Mouse (Mus musculus): ENCODE results near the gene Kidins220.

The Kidins220 gene

DNA sequence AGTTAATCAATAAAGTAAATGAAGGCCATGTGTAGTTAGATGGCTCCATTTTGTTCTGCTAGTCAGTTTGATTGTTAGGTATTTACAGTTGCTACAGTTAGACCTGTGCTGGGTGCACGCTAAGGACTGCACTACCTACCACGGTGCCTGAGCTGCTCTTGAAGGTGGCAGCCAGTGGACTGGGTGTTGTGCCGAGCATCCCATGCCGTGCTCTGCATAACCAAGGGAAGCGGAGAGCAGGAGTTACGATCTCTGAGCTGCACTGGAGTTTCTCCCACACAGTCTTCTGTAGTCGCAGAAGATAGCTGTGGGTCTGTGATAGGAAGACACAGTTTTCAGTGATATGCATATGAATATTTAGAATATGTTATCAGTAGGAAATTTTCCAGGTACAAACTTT lies 51.6 kb downstream of the Kidins220 start:
- no peak for DNase-seq (ENCODE audit: low read depth)

DNA sequence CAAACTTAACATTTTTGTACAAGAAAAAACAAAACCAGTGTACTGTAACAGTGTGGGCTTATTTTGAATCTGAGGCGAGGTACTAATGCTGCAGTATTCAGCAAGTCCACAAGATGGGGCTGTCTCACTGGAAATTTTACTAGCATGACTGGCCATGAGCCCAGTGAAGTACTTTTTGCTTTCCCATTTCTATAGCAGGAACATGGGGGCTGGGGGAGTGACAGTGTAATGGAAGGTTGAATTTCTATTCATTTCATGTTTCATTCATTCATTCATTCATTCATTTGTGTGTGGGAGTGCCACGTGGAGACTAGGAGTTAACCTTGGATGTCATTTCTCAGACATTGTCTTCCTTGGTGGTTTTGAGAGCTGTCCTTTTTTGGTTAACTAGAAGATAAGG lies 52.7 kb downstream of the Kidins220 start:
- DNase-seq (ENCODE audit: low read depth) = peak; percentile 67

GRCm38 (mm10) chr12:25033662-25034337 lies 59.1 kb downstream of the Kidins220 start:
- no peak for DNase-seq (ENCODE audit: low read depth)

DNA sequence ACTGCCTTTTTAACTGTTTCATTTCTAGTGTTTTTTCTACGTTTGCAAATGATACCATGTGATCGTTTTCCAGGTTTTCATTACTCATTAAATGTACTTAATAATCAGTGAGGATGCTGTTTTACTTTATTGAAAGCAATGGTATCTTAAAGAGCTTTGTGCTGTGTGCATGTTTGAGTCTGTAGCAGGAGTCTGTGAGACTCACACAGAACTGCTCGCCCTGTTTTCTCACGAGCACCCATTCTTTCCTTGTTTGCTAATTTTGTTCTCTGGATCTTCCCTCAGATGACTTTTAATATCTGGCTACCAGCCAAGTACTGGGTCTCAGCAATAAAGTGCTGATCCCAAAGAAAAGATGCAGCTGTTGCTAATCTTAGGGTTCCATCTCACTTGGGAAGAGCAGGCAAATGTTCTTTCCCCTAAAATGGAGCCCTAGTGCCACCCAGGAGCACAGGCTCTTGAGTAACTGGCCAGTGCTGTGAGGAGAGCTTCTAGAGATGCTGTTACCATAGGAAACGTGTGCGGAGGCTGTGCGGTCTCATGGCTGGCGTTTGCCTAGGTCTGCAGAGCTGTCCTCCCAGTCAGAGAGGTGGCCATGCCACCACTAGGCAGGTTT lies 59.7 kb downstream of the Kidins220 start:
- no peak for DNase-seq (ENCODE audit: low read depth)

- no peak for DNase-seq (ENCODE audit: low read depth)
These were observed 61.3 kb downstream of the Kidins220 start for GRCm38 (mm10) chr12:25036024-25036423.

- DNase-seq (ENCODE audit: low read depth) = no peak
These were observed 62.5 kb downstream of the Kidins220 start for GRCm38 (mm10) chr12:25037222-25037621.

DNA sequence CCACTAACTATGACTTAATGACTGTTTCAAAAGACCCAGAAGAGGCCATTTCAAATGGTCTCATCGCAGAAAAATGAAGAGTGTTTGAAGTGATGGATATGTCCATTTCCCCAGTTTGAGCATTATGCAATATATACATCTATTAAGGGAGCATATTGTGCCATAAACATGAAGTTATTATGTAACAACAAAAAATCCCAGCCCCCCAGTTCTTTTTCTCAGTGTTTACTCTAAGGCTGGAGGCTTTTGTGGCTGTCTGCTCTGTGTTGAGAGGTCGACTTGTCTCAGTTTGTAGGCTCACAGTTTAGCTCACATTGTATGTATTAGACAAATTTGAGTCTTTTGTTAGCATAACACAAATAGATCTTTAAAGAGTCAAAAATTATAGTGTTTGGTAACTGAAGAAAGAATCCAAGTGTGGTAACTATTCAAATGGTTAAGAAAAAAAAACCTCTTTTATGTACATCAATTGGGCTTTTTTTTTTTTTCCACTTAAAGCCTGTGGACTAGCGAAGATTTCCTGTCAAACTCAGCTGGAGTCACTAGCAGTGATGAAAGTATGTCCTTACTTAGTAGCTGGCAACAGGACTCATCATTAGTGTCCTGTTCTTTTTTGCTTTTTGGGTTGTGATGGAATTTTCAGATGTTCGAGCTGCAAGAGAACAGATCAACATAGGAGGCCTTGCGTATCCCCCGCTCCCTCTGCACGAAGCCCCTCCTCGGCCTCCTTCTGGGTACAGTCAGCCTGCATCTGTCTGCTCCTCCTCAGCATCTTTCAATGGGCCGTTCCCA lies 63.2 kb downstream of the Kidins220 start:
- DNase-seq (ENCODE audit: low read depth) = no peak

GRCm38 (mm10) chr12:25044056-25044455 lies 69.3 kb downstream of the Kidins220 start:
- DNase-seq (ENCODE audit: low read depth) = no peak

DNA sequence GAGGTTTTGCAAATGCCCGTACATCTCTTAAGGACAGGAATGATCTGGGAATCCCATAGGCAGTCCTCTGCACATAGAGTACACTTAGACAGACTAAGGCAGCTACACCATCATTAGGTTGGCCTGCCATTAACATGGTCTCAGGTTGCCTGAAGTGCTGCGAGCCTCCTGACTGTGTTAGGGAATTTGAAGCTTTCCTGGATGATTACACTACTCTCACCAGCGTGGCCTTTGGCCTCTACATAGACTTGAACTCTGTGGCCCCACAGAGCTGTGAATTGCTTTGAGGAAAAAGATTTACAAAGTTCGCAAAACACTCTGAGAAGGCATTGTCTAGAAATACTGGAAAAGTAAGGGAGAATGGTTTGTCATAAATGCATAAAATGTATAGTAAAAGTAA lies 69.9 kb downstream of the Kidins220 start:
- DNase-seq (ENCODE audit: low read depth) = no peak

DNA sequence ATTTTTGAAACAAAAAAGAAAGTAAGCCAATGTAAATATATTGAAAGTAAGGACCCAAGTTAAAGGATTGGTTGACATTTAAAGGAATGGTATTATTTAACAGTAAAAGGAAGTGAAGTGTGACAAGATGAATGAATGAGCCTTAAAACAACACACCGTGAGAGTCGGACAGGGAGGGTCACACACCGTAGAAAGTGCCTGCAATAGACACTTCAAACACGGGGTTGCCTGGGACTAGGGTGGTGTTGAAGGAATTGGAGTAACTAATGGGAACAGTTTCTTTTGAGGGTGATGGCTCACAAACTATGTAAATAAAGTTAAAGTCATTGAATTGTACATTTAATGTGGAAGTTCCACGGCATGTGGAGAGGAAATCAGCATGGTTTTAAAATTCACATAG lies 74.5 kb downstream of the Kidins220 start:
- DNase-seq (ENCODE audit: low read depth) = no peak

- no peak for DNase-seq (ENCODE audit: low read depth)
These were observed 79.8 kb downstream of the Kidins220 start for GRCm38 (mm10) chr12:25054511-25054910.

DNA sequence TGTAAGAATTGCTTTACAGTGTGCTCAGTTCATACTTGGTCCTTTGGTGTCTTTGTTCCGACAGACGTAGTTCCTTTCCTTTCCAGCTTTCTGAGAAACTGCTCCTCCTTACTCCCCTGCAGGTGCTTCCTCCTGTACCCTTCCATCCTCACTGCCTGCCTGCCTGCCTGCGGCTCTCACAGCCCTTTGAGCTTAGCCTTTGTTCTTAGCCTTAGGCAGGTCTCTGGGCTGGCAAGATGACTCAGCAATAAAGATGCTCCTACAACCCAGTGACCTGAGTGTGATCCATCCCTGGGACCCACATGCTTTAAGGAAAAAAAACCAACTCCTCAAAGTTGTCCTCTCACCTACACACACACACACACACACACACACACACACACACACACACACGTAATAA lies 80.2 kb downstream of the Kidins220 start:
- no peak for DNase-seq (ENCODE audit: low read depth)

DNA sequence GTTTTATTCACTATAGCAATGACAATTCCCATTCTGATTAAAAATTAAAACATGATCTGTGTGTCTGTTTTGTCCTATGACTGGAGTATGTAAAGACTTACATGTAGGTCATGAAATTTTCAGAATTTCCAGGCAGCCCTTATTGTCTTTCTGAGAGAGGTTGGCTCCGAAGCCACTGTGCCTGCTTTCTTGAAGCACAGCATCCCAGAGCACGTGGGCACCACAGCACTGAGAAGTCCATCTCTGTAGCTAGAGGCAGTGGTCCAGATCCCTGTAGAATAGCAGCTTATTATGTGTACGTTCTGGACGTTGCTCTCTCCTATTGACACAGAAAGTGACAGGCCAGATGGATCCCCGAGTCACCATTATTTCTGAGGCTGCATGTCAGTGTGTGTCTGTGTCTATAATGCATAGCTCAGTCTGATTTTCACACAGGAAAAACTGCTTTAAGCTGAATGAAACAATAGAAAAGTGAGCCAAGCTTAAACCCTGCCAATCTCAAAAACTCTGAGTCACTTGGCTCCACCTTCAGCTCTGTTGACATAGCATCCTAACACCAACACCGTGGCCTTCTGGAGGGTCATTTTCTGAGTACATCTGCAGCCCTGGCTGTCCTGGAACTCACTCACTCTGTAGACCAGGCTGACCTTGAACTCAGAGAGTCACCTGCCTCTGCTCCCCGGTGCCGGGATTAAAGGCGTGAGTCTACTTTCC lies 84.9 kb downstream of the Kidins220 start:
- no peak for DNase-seq (ENCODE audit: low read depth)

DNA sequence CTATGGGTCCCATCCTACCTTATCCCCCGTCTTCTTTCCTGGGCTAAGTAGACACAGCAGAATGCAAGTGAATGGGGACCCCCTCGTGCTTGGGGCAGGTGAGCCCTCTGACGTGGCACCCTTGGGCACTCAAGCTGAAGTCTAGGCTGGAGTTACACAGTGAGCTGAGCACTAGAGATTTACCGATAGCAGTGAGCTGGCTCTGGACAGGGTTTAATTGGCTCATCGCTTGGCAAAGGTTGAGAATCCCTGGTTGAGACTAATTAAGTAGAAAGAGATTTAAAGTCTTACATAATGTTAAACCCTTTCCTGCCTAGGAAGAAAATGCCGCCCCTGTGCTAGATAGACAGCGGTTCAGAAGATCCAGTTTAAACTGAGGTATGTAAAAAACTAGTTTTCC lies 86.2 kb downstream of the Kidins220 start:
- DNase-seq (ENCODE audit: low read depth) = no peak

GRCm38 (mm10) chr12:25062264-25062663 lies 87.5 kb downstream of the Kidins220 start:
- DNase-seq (ENCODE audit: low read depth) = no peak

DNA sequence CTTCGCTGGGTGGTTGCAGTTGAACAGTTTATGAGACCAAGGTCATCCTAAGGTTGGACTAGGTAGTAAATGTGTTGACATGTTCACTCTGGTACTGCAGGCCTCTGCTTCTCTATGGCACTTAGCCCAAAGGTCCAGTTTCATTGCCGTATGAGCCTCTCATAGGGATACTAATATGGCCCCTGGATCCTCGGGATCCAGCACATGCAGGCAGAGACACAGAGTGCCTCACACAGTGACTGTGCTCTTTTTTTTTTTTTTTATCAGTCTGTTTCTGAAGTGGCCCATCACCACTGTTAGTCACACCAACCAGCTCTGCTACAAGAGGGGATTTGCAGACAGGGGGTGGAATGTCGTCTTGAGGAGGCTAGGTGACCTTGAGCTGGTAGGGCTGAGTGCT lies 98.6 kb downstream of the Kidins220 start:
- DNase-seq (ENCODE audit: low read depth) = no peak

GRCm38 (mm10) chr12:25074344-25074743 lies 99.6 kb downstream of the Kidins220 start:
- DNase-seq (ENCODE audit: low read depth) = no peak

DNA sequence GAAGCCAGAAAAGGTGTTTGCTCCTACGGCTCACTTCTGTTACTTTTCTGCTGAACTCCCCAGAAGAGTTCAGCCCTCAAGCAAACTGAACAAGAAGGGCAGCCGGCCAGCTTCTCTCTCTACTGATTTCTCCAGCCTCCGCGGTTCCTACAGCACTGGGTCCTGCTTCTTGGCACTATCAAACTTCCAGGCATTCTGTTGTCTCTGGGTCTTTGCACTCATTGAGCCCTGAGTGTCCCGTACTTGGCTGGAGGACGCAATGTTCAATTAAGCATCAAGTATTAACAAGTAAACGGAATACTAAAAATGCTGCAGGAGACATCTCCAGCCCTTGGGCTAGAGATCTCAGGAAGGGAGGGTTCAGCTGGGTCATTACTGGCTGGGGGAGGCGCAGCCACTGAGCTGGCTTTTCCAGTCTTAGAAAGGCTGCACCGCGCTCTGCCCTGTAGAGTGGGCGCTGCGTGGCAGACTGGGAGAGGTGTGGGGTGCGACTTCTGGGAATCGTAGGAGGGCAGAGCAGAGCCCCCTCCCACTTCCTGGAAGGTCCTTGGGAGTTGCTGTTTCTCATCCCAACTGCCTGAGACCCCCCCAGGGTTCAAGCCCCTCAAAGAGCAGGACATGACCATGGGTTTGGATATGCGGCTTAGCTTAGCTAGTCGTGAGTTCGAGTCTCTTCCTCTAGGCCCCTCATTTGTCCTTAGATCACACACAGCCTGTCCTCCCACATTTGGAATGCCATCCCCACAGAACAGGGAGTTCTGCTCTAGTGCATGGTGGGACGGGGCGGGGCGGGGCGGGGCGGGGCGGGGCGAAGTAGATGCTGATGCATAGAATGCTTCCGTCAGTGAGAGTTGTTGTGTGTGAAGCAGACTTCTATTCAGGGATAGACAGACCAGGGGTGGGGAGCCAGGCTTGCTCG lies 108.8 kb downstream of the Kidins220 start:
- no peak for DNase-seq (ENCODE audit: low read depth)

GRCm38 (mm10) chr12:25086966-25087365 lies 112.2 kb downstream of the Kidins220 start:
- no peak for DNase-seq (ENCODE audit: low read depth)

- DNase-seq (ENCODE audit: low read depth) = no peak
These were observed 114.7 kb downstream of the Kidins220 start for GRCm38 (mm10) chr12:25089433-25089832.

DNA sequence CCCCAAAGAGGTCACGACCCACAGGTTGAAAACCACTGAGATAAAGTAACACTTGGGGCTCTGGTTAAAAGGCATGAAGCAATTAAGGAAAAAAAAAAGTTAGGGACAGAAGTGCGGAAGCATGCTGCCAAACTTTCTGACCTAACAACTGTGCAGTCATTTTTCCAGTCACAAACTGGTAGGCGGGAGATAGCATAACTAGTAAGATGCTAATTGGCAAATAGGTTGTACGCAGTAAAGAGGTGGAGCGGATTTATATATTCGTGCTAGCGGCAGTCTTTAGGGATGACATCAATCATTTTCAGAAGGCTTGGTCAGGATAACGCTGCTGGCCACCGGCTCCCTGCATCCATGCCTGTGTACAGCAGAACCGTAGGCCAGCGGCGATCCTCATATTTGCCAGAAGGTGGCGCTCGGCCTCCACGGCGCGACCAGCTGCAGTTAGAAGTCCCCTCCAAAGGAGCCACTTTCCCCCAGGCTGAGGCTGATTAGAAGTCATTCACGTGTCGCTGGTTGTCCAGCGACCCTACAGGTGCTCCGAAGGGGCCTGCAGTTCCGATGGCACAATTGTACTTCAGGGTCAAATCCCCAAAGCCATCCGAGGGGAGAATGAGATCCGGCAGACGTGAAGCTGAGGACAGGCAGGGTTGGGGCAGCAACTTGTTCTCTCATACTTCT lies 117.4 kb downstream of the Kidins220 start:
- DNase-seq (ENCODE audit: low read depth) = peak; percentile 91
